Mouse (Mus musculus) MEL (cell line): ENCODE data around the gene Fam181a.

Experiments used
- MYB ChIP-seq: IDR thresholded peaks from 2 replicates; pipeline ENCODE4 v1.6.1; 2011; ENCODE audit warnings: mild to moderate bottlenecking, low read depth, low read length, improper control_type of control experiment
- POLR2A ChIP-seq, 2 experiments: IDR thresholded peaks; 2 replicates each; pipeline ENCODE4 v1.6.1; 2011 to 2012; ENCODE audit warnings: low read length in 2 of 2, mild to moderate bottlenecking in 2 of 2, control low read depth in 1 of 2, improper control_type of control experiment in 1 of 2, low read depth in 1 of 2, moderate library complexity in 1 of 2; ENCODE audit not compliant: control insufficient read depth in 1 of 2, insufficient read depth in 1 of 2, poor library complexity in 1 of 2
- TAL1 ChIP-seq: IDR thresholded peaks from 2 replicates; pipeline ENCODE4 v1.6.1; 2012; ENCODE audit warnings: mild to moderate bottlenecking, inconsistent platforms, low read length, moderate library complexity, mixed read lengths
- ZNF384 ChIP-seq: IDR thresholded peaks from 2 replicates; pipeline ENCODE4 v1.6.1; 2012; ENCODE audit warnings: low read depth, mild to moderate bottlenecking, inconsistent platforms, low read length, improper control_type of control experiment

GRCm38 (mm10) chr12:103282936-103283335, 27.8 kb upstream of the Fam181a start:
- no peak for TF ChIP-seq MYB
- TF ChIP-seq ZNF384: no peak
- no peak for TF ChIP-seq TAL1
- TF ChIP-seq POLR2A (IDR thresholded peaks at IDR 0.05; ENCODE audit: control insufficient read depth in 1 of 2, insufficient read depth in 1 of 2, low read depth in 1 of 2, low read length in 2 of 2, poor library complexity in 1 of 2): no peak
